Mouse (Mus musculus): Measurements from ENCODE around the gene Sys1. TPM values are rescaled to one million over a fixed set of nuclear protein-coding genes. Genes with fewer than 3 reads are reported as not detected.

Sys1 gene
- total RNA-seq, 2 experiments from 2014 or later: 16.8 to 18.4 TPM

DNA sequence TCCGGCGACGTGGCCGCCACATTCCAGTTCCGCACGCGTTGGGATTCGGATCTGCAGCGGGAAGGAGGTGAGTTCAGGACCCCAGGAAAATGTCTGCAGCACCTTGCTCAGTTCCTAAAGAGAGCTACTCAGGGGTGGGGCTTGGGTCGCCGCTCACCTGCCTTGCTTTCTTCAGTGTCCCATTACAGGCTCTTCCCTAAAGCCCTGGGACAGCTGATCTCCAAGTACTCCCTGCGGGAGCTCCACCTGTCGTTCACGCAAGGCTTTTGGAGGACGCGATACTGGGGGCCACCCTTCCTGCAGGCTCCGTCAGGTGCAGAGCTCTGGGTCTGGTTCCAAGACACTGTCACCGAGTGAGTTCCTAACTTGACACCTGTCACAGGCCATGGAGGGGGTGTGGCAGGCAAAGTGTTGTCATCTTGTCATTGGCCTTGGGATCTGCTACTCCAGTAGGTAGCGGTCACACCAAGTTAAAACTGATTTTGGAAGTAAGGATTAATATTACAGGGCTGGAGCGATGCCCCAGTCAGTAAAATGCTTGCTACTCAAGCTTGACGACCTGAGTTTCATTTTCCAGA is 41.0 kb downstream of the Sys1 start:
- DNase-seq: no peak

GRCm38 (mm10) chr2:164499317-164499716 is 42.6 kb downstream of the Sys1 start:
- no peak for DNase-seq

- no peak for DNase-seq
Measured at GRCm38 (mm10) chr2:164500511-164500910, 43.7 kb downstream of the Sys1 start.

GRCm38 (mm10) chr2:164504919-164505318 is 48.2 kb downstream of the Sys1 start:
- no peak for DNase-seq

- DNase-seq: no peak
Measured at GRCm38 (mm10) chr2:164505619-164506347, 49.0 kb downstream of the Sys1 start.

DNA sequence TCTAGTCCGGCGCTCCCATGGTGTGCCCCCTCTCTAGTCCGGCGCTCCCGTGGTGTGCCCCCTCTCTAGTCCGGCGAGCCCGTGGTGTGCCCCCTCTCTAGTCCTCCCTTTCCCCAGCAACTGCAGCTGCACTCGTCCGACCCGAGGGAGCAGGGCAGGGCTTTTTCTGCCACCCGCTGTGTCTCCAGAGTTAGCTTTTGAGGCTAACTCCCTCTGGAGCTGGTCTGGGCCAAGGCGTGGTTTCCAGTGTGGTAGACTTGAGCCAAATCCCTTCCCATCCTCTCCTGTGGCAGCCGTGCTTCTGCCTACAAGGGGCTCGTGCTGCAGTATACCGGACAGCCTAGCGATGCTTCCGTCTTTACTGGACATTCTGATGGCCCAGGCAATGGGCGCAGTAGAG is 51.0 kb downstream of the Sys1 start:
- DNase-seq: no peak

DNA sequence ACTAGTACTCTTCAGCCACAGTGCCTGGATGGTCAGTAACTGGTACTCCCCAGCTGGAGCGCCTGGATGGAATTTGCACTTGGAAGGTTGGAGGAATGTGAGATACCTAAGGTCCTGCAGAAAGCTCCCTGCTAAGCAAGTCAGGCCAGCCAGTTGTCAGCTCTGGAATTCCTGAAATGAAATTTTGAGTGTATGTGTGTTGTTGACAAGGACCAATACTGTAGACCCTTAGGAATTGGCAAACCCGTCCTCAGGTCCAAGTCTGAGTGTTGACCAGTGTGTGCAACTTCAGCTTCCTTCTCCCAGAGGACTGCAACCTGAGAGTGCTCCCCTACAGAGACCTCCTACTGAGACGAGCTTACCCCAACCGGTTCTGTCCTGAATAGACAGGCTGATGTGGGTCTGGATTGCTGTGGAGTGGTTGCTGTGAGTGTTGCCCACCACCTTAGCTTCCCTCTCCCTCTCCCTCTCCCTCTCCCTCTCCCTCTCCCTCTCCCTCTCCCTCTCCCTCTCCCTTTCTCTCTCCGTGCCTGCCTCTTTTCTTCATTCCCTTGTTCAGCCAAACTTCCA is 53.9 kb downstream of the Sys1 start:
- DNase-seq: no peak

DNA sequence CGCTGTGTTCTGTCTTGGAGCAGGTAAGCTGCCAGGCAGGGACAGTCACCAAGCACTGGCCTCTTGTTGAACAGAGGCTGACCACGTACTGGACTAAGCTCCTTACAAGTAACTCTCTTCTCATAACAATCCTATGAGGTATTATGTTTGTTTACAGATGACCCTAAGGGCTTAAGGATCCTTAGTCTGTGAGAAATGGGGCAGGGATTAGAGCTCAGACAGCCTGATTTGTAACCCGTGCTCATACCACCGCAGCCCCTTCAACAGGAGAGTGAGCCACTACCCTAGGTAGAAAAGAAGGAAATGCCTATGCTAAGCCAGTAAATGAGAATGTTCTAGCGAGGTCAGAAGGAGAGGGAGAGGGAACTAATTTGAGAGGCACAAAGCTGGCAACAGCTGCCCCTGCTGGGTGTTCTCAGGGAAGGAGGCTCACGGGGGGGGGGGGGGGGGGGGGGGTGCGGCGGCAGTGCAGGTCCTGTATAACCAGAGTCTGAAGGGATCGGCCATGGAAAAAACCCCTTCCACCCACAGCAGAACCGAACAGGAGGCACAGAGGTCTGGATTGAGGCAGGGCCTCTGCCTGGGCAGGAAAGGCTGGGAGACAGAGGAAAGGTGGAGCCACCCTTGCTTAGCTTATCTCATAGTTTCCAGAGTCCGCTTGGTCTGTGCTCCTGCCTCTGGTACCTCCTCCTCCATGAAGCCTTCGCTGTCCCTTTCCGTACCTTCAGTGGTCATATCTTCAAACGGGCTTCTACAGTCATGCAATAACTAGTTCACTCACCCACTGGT is 55.6 kb downstream of the Sys1 start:
- no peak for DNase-seq

GRCm38 (mm10) chr2:164513389-164513788 is 56.6 kb downstream of the Sys1 start:
- DNase-seq: no peak

DNA sequence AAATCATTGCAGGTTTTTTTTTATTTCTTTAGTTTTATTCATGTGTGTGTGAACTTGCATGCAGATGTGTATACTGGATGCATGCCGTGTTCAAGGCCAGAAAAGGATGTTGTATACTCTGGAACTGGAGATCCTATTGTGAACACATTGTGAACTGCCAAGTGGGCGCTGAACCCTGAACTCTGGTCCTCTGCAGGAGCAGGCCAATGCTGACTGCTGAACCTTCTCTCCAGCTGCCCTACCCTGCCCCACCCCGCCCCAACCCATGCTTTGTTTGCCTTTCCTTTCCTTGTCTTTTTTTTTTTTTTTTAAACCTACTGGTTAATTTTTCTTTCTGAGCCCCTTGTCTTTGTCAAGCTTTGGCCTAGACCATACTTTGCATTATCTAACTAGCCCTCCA is 58.2 kb downstream of the Sys1 start:
- no peak for DNase-seq

- DNase-seq: no peak
Measured at GRCm38 (mm10) chr2:164515897-164516296, 59.1 kb downstream of the Sys1 start.

DNA sequence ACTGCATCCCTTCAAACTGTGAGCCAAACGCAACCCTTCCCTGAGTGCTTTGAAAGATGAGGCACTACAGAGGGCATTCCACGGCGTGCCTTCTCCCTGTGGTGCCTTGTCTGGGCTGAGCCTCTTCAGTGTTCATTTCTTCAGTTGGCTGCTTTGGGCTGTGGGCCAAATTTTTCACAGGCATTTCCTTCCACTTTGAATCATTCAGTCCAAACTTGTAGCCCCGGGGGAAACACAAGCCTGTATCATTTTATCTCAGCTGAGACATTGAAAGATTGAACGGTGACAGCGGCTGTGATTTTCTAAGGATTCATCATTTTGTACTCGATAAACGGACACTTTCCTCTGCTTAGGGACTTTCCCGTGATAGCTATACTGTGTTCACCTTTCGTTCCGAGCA is 59.8 kb downstream of the Sys1 start:
- no peak for DNase-seq

- peak; percentile 57 for DNase-seq
Measured at GRCm38 (mm10) chr2:164517485-164518221, 60.9 kb downstream of the Sys1 start.

- DNase-seq: no peak
Measured at GRCm38 (mm10) chr2:164518266-164519170, 61.8 kb downstream of the Sys1 start.

GRCm38 (mm10) chr2:164519171-164519526 is 62.4 kb downstream of the Sys1 start:
- DNase-seq: no peak

DNA sequence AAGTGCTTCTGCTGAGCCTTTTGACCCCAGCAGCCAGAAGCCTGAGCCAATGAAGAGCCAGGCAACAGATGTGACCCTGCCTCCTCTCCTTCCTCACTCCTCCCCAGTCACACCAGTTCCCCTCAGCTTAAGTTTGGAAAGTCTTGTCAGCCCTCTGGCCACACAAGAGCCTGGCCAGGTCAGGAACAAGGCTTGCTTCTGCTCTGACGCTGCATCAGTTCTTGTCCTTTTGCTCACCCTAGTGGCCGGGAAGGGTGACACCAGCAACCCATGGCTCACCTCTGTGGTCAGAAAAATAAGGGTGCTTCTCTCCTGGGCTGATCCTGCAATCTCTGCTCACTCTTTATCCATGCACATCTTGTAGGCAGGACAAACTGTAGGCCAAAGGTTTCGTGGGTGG is 64.0 kb downstream of the Sys1 start:
- peak; percentile 29 for DNase-seq

GRCm38 (mm10) chr2:164521841-164522240 is 65.1 kb downstream of the Sys1 start:
- DNase-seq: no peak

- DNase-seq: no peak
Measured at GRCm38 (mm10) chr2:164522280-164522679, 65.5 kb downstream of the Sys1 start.

DNA sequence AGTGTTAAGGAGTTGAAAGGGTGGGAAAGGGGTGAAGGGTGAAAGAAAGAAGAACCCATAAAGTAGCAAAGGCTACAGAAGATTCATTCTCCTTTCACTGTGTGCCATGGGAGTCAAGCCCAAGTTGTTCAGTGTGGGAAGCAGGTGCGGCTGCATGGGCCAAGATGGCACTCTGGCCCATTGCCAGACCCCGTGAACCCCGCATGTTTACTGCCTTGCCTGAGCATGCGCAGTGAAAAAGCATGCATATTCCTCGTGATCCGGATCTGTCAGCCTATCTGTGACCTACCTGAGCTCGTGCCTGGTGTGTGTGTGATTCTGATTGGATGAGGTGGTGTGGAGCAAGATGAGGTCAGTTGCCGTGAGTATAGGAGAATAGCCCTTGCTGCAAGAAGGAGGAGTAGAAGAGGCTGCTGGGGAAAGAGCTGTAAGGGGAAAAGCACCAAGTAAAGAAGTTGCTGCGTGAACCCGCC is 66.6 kb downstream of the Sys1 start:
- no peak for DNase-seq

- no peak for DNase-seq
Measured at GRCm38 (mm10) chr2:164528557-164528956, 71.8 kb downstream of the Sys1 start.
